Mouse (Mus musculus): Measurements from ENCODE around the gene Ctu1. TPM values are rescaled to one million over a fixed set of nuclear protein-coding genes. Genes with fewer than 3 reads are reported as not detected.
A peak's percentile ranks its signal among the peaks of the same experiment; 100 is the strongest.
"Not testable (repeated sequence)": the region's sequence is repeated elsewhere in the genome, so short reads cannot be mapped to it uniquely, and the experiment has no call there.

Gene Ctu1
- polyA plus RNA-seq, 1 experiment from 2014 or later: 14.2 TPM

GRCm38 (mm10) chr7:43654519-43654918 lies 17.3 kb upstream of the Ctu1 start:
- Histone ChIP-seq H3K4me2 (no peak overlapping the region), H3K9me3 (no peaks in the 10 kb centered on the region), H3K27me3 (no peaks in the 10 kb centered on the region), H3K36me3 (no peaks in the 10 kb centered on the region), H3K27ac (no peak overlapping the region), H3K9ac (no peak overlapping the region), H3K4me3 (no peak overlapping the region), H3K4me1 (no peaks in the 10 kb centered on the region)
- WGBS: 61% methylated on average over 3 of the region's 3 CpGs
- no peak for ATAC-seq (ENCODE audit: borderline replicate concordance, extremely low read depth, low FRiP score, low TSS enrichment)

- WGBS: 72% methylated on average over 6 of the region's 6 CpGs
- Histone ChIP-seq H3K9ac (no peak overlapping the region), H3K4me2 (no peak overlapping the region), H3K27ac (no peak overlapping the region), H3K4me1 (no peaks in the 10 kb centered on the region), H3K9me3 (no peaks in the 10 kb centered on the region), H3K4me3 (no peak overlapping the region), H3K27me3 (no peaks in the 10 kb centered on the region), H3K36me3 (no peaks in the 10 kb centered on the region)
- no peak for ATAC-seq (ENCODE audit: borderline replicate concordance, extremely low read depth, low FRiP score, low TSS enrichment)
Observed at GRCm38 (mm10) chr7:43656232-43656631, 15.6 kb upstream of the Ctu1 start.

- 79% methylated on average over 1 of the region's 1 CpGs for WGBS
- Histone ChIP-seq H3K9me3 (no peaks in the 10 kb centered on the region), H3K9ac (no peak within 1 kb of the TSS), H3K27ac (no peak within 1 kb of the TSS), H3K4me3 (no peak within 1 kb of the TSS), H3K36me3 (no peaks in the 10 kb centered on the region), H3K27me3 (no peaks in the 10 kb centered on the region), H3K4me2 (no peak within 1 kb of the TSS), H3K4me1 (no peaks in the 10 kb centered on the region)
- no peak for ATAC-seq (ENCODE audit: borderline replicate concordance, extremely low read depth, low FRiP score, low TSS enrichment)
Observed at GRCm38 (mm10) chr7:43660002-43660401, 11.8 kb upstream of the Ctu1 start, which contains the start of gene Siglece. Gene Siglece, minus strand, starts transcription at chr7:43660161.

- Histone ChIP-seq H3K9ac (no peak overlapping the region), H3K4me3 (no peak overlapping the region), H3K4me2 (no peak overlapping the region), H3K27me3 (no peaks in the 10 kb centered on the region), H3K4me1 (no peaks in the 10 kb centered on the region), H3K9me3 (no peaks in the 10 kb centered on the region), H3K36me3 (no peaks in the 10 kb centered on the region), H3K27ac (no peak overlapping the region)
- ATAC-seq (ENCODE audit: borderline replicate concordance, extremely low read depth, low FRiP score, low TSS enrichment): no peak
- 88% methylated on average over 1 of the region's 1 CpGs for WGBS
Observed at GRCm38 (mm10) chr7:43662804-43663203, 9.0 kb upstream of the Ctu1 start.

GRCm38 (mm10) chr7:43667221-43667620 lies 4.6 kb upstream of the Ctu1 start:
- H3K9me3 ChIP-seq; H3K4me2 ChIP-seq; H3K4me1 ChIP-seq; H3K36me3 ChIP-seq; H3K4me3 ChIP-seq; ATAC-seq (ENCODE audit: borderline replicate concordance, extremely low read depth, low FRiP score, low TSS enrichment); H3K27ac ChIP-seq; H3K9ac ChIP-seq; H3K27me3 ChIP-seq: not testable (repeated sequence)
- WGBS: 72% methylated on average over 4 of the region's 4 CpGs

GRCm38 (mm10) chr7:43668582-43668981 lies 3.2 kb upstream of the Ctu1 start:
- Histone ChIP-seq H3K36me3 (no peaks in the 10 kb centered on the region), H3K9ac (no peak overlapping the region), H3K27ac (no peak overlapping the region), H3K4me1 (peaks cover 8% of the 10 kb centered on the region), H3K4me3 (no peak overlapping the region), H3K9me3 (no peaks in the 10 kb centered on the region), H3K27me3 (no peaks in the 10 kb centered on the region), H3K4me2 (no peak overlapping the region)
- no peak for ATAC-seq (ENCODE audit: borderline replicate concordance, extremely low read depth, low FRiP score, low TSS enrichment)
- 14% methylated on average over 3 of the region's 3 CpGs for WGBS

GRCm38 (mm10) chr7:43671064-43671808 lies 580 bp upstream of the Ctu1 start:
- Histone ChIP-seq H3K4me3 (peak overlapping the region; percentile 65), H3K9me3 (no peaks in the 10 kb centered on the region), H3K27me3 (no peaks in the 10 kb centered on the region), H3K36me3 (peaks cover 14% of the 10 kb centered on the region), H3K4me2 (peak overlapping the region; percentile 79), H3K27ac (0 out of 2 replicates have a peak overlapping the region, but pooled peaks have one; percentile 20), H3K4me1 (peaks cover 8% of the 10 kb centered on the region), H3K9ac (no peak overlapping the region)
- ATAC-seq (ENCODE audit: borderline replicate concordance, extremely low read depth, low FRiP score, low TSS enrichment): no peak; the same call in 1 of the 2 replicates
- 66% methylated on average over 11 of the region's 11 CpGs for WGBS

GRCm38 (mm10) chr7:43672581-43673260 lies 905 bp downstream of the Ctu1 start:
- Histone ChIP-seq H3K4me1 (peaks cover 8% of the 10 kb centered on the region), H3K27ac (peak overlapping the region; percentile 49), H3K27me3 (no peaks in the 10 kb centered on the region), H3K9ac (peak overlapping the region; percentile 68), H3K36me3 (peaks cover 28% of the 10 kb centered on the region), H3K4me3 (peak overlapping the region; percentile 65), H3K4me2 (peak overlapping the region; percentile 79), H3K9me3 (no peaks in the 10 kb centered on the region)
- peak; percentile 1; the same call in 1 of the 2 replicates for ATAC-seq (ENCODE audit: borderline replicate concordance, extremely low read depth, low FRiP score, low TSS enrichment)
- WGBS: 5% methylated on average over 10 of the region's 10 CpGs

GRCm38 (mm10) chr7:43675091-43675490 lies 3.3 kb downstream of the Ctu1 start:
- H3K4me1 ChIP-seq: peaks cover 8% of the 10 kb centered on the region
- no peak overlapping the region for H3K27ac ChIP-seq
- no peak overlapping the region for H3K4me3 ChIP-seq
- no peak overlapping the region for H3K9ac ChIP-seq
- no peak for ATAC-seq (ENCODE audit: borderline replicate concordance, extremely low read depth, low FRiP score, low TSS enrichment)
- H3K36me3 ChIP-seq: peaks cover 34% of the 10 kb centered on the region
- H3K9me3 ChIP-seq: no peaks in the 10 kb centered on the region
- 86% methylated on average over 32 of the region's 32 CpGs for WGBS
- no peaks in the 10 kb centered on the region for H3K27me3 ChIP-seq
- H3K4me2 ChIP-seq: no peak overlapping the region

- Histone ChIP-seq H3K27me3 (no peaks in the 10 kb centered on the region), H3K4me1 (no peaks in the 10 kb centered on the region), H3K9ac (no peak overlapping the region), H3K4me3 (no peak overlapping the region), H3K9me3 (no peaks in the 10 kb centered on the region), H3K36me3 (peaks cover 34% of the 10 kb centered on the region), H3K4me2 (no peak overlapping the region), H3K27ac (no peak overlapping the region)
- ATAC-seq (ENCODE audit: borderline replicate concordance, extremely low read depth, low FRiP score, low TSS enrichment): no peak
Observed at GRCm38 (mm10) chr7:43678517-43678916, 6.7 kb downstream of the Ctu1 start.

GRCm38 (mm10) chr7:43680960-43681359 lies 9.1 kb downstream of the Ctu1 start:
- whole genome bisulfite sequencing: 16% methylated on average over 5 of the region's 5 CpGs

GRCm38 (mm10) chr7:43682511-43682910 lies 10.7 kb downstream of the Ctu1 start:
- not testable (repeated sequence) for H3K27me3 ChIP-seq; ATAC-seq (ENCODE audit: borderline replicate concordance, extremely low read depth, low FRiP score, low TSS enrichment); H3K36me3 ChIP-seq; H3K9me3 ChIP-seq; H3K4me3 ChIP-seq; H3K4me1 ChIP-seq; H3K9ac ChIP-seq; H3K4me2 ChIP-seq; H3K27ac ChIP-seq
- WGBS: 7% methylated on average over 1 of the region's 1 CpGs

More at GRCm38 (mm10) chr7:43680960-43681359, 9.1 kb downstream of the Ctu1 start:
- H3K4me1 ChIP-seq: peaks cover 7% of the 10 kb centered on the region; the same call in 1 of the 2 replicates
- no peak overlapping the region for H3K9ac ChIP-seq
- H3K36me3 ChIP-seq: peaks cover 23% of the 10 kb centered on the region
- H3K27ac ChIP-seq: no peak overlapping the region
- no peak overlapping the region for H3K4me2 ChIP-seq
- H3K4me3 ChIP-seq: no peak overlapping the region
- no peaks in the 10 kb centered on the region for H3K27me3 ChIP-seq
- H3K9me3 ChIP-seq: no peaks in the 10 kb centered on the region
- no peak for ATAC-seq (ENCODE audit: borderline replicate concordance, extremely low read depth, low FRiP score, low TSS enrichment)
